ENCODE assay signal across 24 mouse cellular contexts in genomic region chr7:136058319-136058718, GRCm38 (mm10).
DNase-seq lines count a peak whose midpoint lies in the region; ATAC-seq and TF ChIP-seq lines count a peak whose summit lies in the region.
"Had no signal": no experiment of that assay in that cellular context is flagged by ENCODE, and none has a peak within 500 bp of the region (broad histone marks: within the 10 kb centered on the region; RNA-seq: fewer than 3 reads in every experiment).

No protein-coding gene starts in this region.

- H3K9ac ChIP-seq in hindbrain, embryonic 13.5 days = no peak overlapping the region
- H3K9ac ChIP-seq in hindbrain, embryonic 12.5 days = no peak overlapping the region
- H3K9ac ChIP-seq in lung, postnatal 0 days (replicated peaks; ENCODE audit: low read depth) = no peak overlapping the region
- no peak overlapping the region for H3K9ac ChIP-seq in embryonic facial prominence, embryonic 12.5 days
- 0 out of 2 replicates have a peak overlapping the region, but pooled peaks have one; percentile 27 for H3K9ac ChIP-seq in limb, embryonic 12.5 days (replicated peaks)
- H3K9ac ChIP-seq: forebrain, embryonic 13.5 days; liver, embryonic 13.5 days; neural tube, embryonic 12.5 days; stomach, embryonic 15.5 days had no signal

- no peak for ATAC-seq in hindbrain, embryonic 13.5 days (ENCODE audit: low FRiP score)
- no peak for ATAC-seq in hindbrain, embryonic 12.5 days (ENCODE audit: low FRiP score)
- no peak for ATAC-seq in lung, postnatal 0 days
- ATAC-seq in embryonic facial prominence, embryonic 12.5 days (ENCODE audit: insufficient number of reproducible peaks, insufficient read depth, low FRiP score, low TSS enrichment) = no peak
- ATAC-seq in limb, embryonic 12.5 days (ENCODE audit: insufficient number of reproducible peaks, insufficient read depth, low FRiP score, low TSS enrichment, low read depth) = peak; percentile 28; the same call in 1 of the 2 replicates
- ATAC-seq: CD4-positive, CD25-positive, alpha-beta regulatory T cell, adult 4 months; forebrain, embryonic 13.5 days; inflammation-experienced regulatory T-cells, adult 6 months had no signal

- TF ChIP-seq EP300 in lung, postnatal 0 days (IDR thresholded peaks at IDR 0.05) = no peak

- 51% methylated on average over 5 of the region's 5 CpGs for WGBS in hindbrain, embryonic 13.5 days
- WGBS in hindbrain, embryonic 12.5 days = 44% methylated on average over 5 of the region's 5 CpGs
- 28% methylated on average over 5 of the region's 5 CpGs for WGBS in lung, postnatal 0 days
- 44% methylated on average over 5 of the region's 5 CpGs for WGBS in embryonic facial prominence, embryonic 12.5 days
- 15% methylated on average over 5 of the region's 5 CpGs for WGBS in limb, embryonic 12.5 days

- H3K27me3 ChIP-seq in hindbrain, embryonic 13.5 days = no peaks in the 10 kb centered on the region
- H3K27me3 ChIP-seq in hindbrain, embryonic 12.5 days = no peaks in the 10 kb centered on the region
- no peaks in the 10 kb centered on the region for H3K27me3 ChIP-seq in lung, postnatal 0 days (replicated peaks; ENCODE audit: insufficient read depth, low read length)
- no peaks in the 10 kb centered on the region for H3K27me3 ChIP-seq in embryonic facial prominence, embryonic 12.5 days
- no peaks in the 10 kb centered on the region for H3K27me3 ChIP-seq in limb, embryonic 12.5 days
- H3K27me3 ChIP-seq: neural tube, embryonic 12.5 days; stomach, embryonic 15.5 days had no signal

- TF ChIP-seq CTCF in lung, postnatal 0 days (IDR thresholded peaks at IDR 0.05) = no peak

- no peaks in the 10 kb centered on the region for H3K36me3 ChIP-seq in hindbrain, embryonic 13.5 days
- H3K36me3 ChIP-seq in hindbrain, embryonic 12.5 days = no peaks in the 10 kb centered on the region
- no peaks in the 10 kb centered on the region for H3K36me3 ChIP-seq in lung, postnatal 0 days (ENCODE audit: insufficient read depth, low read length)
- H3K36me3 ChIP-seq in embryonic facial prominence, embryonic 12.5 days = no peaks in the 10 kb centered on the region
- no peaks in the 10 kb centered on the region for H3K36me3 ChIP-seq in limb, embryonic 12.5 days
- H3K36me3 ChIP-seq: liver, embryonic 13.5 days; neural tube, embryonic 12.5 days; stomach, embryonic 15.5 days had no signal

- H3K9me3 ChIP-seq in hindbrain, embryonic 13.5 days = no peaks in the 10 kb centered on the region
- H3K9me3 ChIP-seq in hindbrain, embryonic 12.5 days (replicated peaks) = no peaks in the 10 kb centered on the region
- H3K9me3 ChIP-seq in lung, postnatal 0 days (ENCODE audit: low read length) = no peaks in the 10 kb centered on the region
- no peaks in the 10 kb centered on the region for H3K9me3 ChIP-seq in embryonic facial prominence, embryonic 12.5 days
- no peaks in the 10 kb centered on the region for H3K9me3 ChIP-seq in limb, embryonic 12.5 days
- H3K9me3 ChIP-seq: forebrain, embryonic 13.5 days; liver, embryonic 13.5 days; megakaryocyte, embryonic 14.5 days; neural tube, embryonic 12.5 days; stomach, embryonic 15.5 days had no signal

- H3K4me2 ChIP-seq in hindbrain, embryonic 13.5 days = no peak overlapping the region
- H3K4me2 ChIP-seq in hindbrain, embryonic 12.5 days (replicated peaks) = no peak overlapping the region
- H3K4me2 ChIP-seq in lung, postnatal 0 days (replicated peaks; ENCODE audit: low read depth, low read length) = 0 out of 2 replicates have a peak overlapping the region, but pooled peaks have one; percentile 19
- H3K4me2 ChIP-seq in embryonic facial prominence, embryonic 12.5 days (replicated peaks) = no peak overlapping the region
- peak overlapping the region; percentile 28 for H3K4me2 ChIP-seq in limb, embryonic 12.5 days
- H3K4me2 ChIP-seq: forebrain, embryonic 13.5 days; liver, embryonic 13.5 days; neural tube, embryonic 12.5 days; stomach, embryonic 15.5 days had no signal

- DNase-seq in lung, postnatal 0 days (ENCODE audit: low spot score) = no peak
- no peak for DNase-seq in lung, postnatal 10 days
- DNase-seq in urinary bladder, postnatal 10 days (ENCODE audit: low spot score) = no peak
- no peak for DNase-seq in ovary, postnatal 36 days (ENCODE audit: low spot score)
- DNase-seq: adrenal gland, postnatal 14 days; cerebellum, adult 9-11 months; heart, postnatal 4 days; kidney, adult 18-20 months; kidney, postnatal 4 days; layer of hippocampus, adult 9-11 months; liver, embryonic 13.5 days; lung, postnatal 14 days; right cerebral cortex, postnatal 4 days; thymus, postnatal 25 days had no signal

- 0 out of 2 replicates have a peak overlapping the region, but pooled peaks have one; percentile 20 for H3K27ac ChIP-seq in hindbrain, embryonic 13.5 days
- no peak overlapping the region for H3K27ac ChIP-seq in hindbrain, embryonic 12.5 days
- no peak overlapping the region for H3K27ac ChIP-seq in lung, postnatal 0 days (ENCODE audit: low read length)
- H3K27ac ChIP-seq in embryonic facial prominence, embryonic 12.5 days = peak overlapping the region; percentile 80; the same call in 1 of the 2 replicates
- H3K27ac ChIP-seq in limb, embryonic 12.5 days = peak overlapping the region; percentile 97
- H3K27ac ChIP-seq: forebrain, embryonic 13.5 days; liver, embryonic 13.5 days; neural tube, embryonic 12.5 days; stomach, embryonic 15.5 days had no signal

- peaks cover 49% of the 10 kb centered on the region for H3K4me1 ChIP-seq in hindbrain, embryonic 13.5 days (replicated peaks)
- peaks cover 30% of the 10 kb centered on the region for H3K4me1 ChIP-seq in hindbrain, embryonic 12.5 days
- H3K4me1 ChIP-seq in lung, postnatal 0 days (ENCODE audit: insufficient read depth, low read depth, low read length) = no peaks in the 10 kb centered on the region
- H3K4me1 ChIP-seq in embryonic facial prominence, embryonic 12.5 days = peaks cover 44% of the 10 kb centered on the region
- H3K4me1 ChIP-seq in limb, embryonic 12.5 days (replicated peaks) = peaks cover 67% of the 10 kb centered on the region
- H3K4me1 ChIP-seq: liver, embryonic 13.5 days; megakaryocyte, embryonic 14.5 days had no signal

- H3K4me3 ChIP-seq in hindbrain, embryonic 13.5 days = no peak overlapping the region
- no peak overlapping the region for H3K4me3 ChIP-seq in hindbrain, embryonic 12.5 days
- no peak overlapping the region for H3K4me3 ChIP-seq in lung, postnatal 0 days (ENCODE audit: low read depth, low read length)
- H3K4me3 ChIP-seq in embryonic facial prominence, embryonic 12.5 days = no peak overlapping the region
- no peak overlapping the region for H3K4me3 ChIP-seq in limb, embryonic 12.5 days (replicated peaks)
- H3K4me3 ChIP-seq: forebrain, embryonic 13.5 days; liver, embryonic 13.5 days; megakaryocyte, embryonic 14.5 days; neural tube, embryonic 12.5 days; stomach, embryonic 15.5 days had no signal

Comparison
In these comparisons a context has a peak if more than half of its experiments do, and no peak if none do; other contexts are left out.
1. H3K27ac ChIP-seq: peak in hindbrain, embryonic 13.5 days (single experiment), embryonic facial prominence, embryonic 12.5 days (single experiment) and limb, embryonic 12.5 days (single experiment); none in hindbrain, embryonic 12.5 days (single experiment) and lung, postnatal 0 days (single experiment).
2. H3K4me2 ChIP-seq: peak in lung, postnatal 0 days (single experiment) and limb, embryonic 12.5 days (single experiment); none in hindbrain, embryonic 13.5 days (single experiment), hindbrain, embryonic 12.5 days (single experiment) and embryonic facial prominence, embryonic 12.5 days (single experiment).